Mouse (Mus musculus) kidney, adult 2 months (tissue): ENCODE measurements at regions not wholly inside any gene's neighbourhood (a gene's known extent, or its start where the extent isn't known, plus 50 kb on each side); places are given as distances from the start of the nearest gene placed in this dataset.

ENCODE experiments used
- CTCF ChIP-seq: fragments of 200-500 bp; conservative IDR thresholded peaks from 2 replicates; pipeline ENCODE4 v1.5.1; 2011; ENCODE audit warnings: low read depth, mild to moderate bottlenecking, control low read depth, low read length, moderate library complexity, mixed read lengths; ENCODE audit not compliant: insufficient read depth, insufficient read length
- POLR2A ChIP-seq: fragments of 200-500 bp; IDR thresholded peaks from one replicate; pipeline ENCODE4 v1.6.1; 2011; ENCODE audit warnings: low read depth, low read length, control low read depth

DNA sequence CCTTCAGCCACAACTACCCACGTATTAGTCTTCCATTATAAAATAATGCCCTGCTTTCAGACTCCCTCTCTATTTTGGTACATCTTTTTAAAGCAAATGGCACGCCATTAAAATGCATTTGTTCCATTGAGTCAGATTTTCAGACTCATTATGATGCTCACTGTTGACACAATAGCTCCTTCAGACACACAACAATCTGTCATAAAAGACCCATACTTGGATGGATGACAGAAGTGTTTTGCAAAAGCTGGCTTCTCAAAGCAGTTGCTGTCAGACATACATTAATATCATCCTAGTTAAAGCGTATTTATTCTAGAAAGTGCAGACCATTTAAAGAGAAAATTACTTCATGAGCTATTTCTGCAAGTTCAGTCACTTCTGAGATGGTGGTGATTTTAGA lies 106.0 kb downstream of the Sox4 start:
- TF ChIP-seq POLR2A: no peak
- TF ChIP-seq CTCF: no peak
